Mouse (Mus musculus): ENCODE results near the gene Fancd2.

DNA sequence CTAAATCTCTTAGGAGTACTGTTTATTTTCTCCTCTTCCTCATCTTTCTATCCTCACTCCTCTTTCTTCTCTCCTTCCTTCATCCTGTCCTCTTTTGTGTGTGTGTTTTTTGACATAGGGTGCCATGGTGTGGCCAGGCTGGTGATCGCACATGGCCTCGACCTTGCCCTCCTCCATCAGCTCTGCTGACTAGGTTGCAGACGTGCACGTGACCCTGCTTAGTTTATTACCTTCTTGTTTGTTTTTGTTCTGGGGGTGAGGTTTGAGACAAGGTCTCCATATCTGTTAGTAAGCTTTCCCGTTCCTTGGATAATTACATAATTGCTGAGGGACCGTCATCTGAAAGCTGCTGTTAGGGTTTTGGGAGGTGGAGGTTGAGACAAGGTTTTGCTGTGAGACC lies 77.4 kb downstream of the Fancd2 start:
- TF ChIP-seq CTCF (IDR thresholded peaks at IDR 0.05; ENCODE audit: low read depth) (no peak), EP300 (optimal IDR thresholded peaks at IDR 0.05) (no peak)

Measured in stomach, postnatal 0 days (tissue).